Mouse (Mus musculus) kidney, postnatal 0 days (tissue): ENCODE measurements around the gene Vwf. TPM values are rescaled to one million over a fixed set of nuclear protein-coding genes. Genes with fewer than 3 reads are reported as not detected.

Experiments used
- ATAC-seq: fragments of 200-750 bp; cut with Nextera tagmentation; replicated peaks from 2 replicates; pipeline ENCODE4 v1.8.0; 2017; ENCODE audit warnings: low read depth, moderate number of reproducible peaks, moderate TSS enrichment, moderate library complexity; ENCODE audit not compliant: low FRiP score
- DNase-seq: peaks from one replicate; pipeline ENCODE4 v3.0.0-alpha.2; 2016; ENCODE audit warnings: low spot score
- H3K27ac ChIP-seq: fragments of 300-500 bp; sonication (generic); 2 replicates; pipeline ENCODE4 v1.5.1; 2014; ENCODE audit warnings: mild to moderate bottlenecking
- H3K27me3 ChIP-seq: fragments of 300-500 bp; sonication (generic); 2 replicates; pipeline ENCODE4 v1.6.1; 2014; ENCODE audit warnings: low read length, mixed read lengths; ENCODE audit not compliant: insufficient read depth
- H3K36me3 ChIP-seq: fragments of 300-500 bp; sonication (generic); 2 replicates; pipeline ENCODE4 v1.6.1; 2014; ENCODE audit warnings: low read length, mixed read lengths; ENCODE audit not compliant: insufficient read depth
- H3K4me1 ChIP-seq: fragments of 300-500 bp; sonication (generic); replicated peaks from 2 replicates; pipeline ENCODE4 v1.6.1; 2014; ENCODE audit warnings: antibody characterized with exemption, low read length, mixed read lengths; ENCODE audit not compliant: insufficient read depth
- H3K4me2 ChIP-seq: fragments of 300-500 bp; sonication (generic); 2 replicates; pipeline ENCODE4 v1.6.1; 2014; ENCODE audit warnings: mild to moderate bottlenecking, low read length, moderate library complexity, mixed read lengths
- H3K4me3 ChIP-seq: fragments of 300-500 bp; sonication (generic); replicated peaks from 2 replicates; pipeline ENCODE4 v1.5.1; 2014; ENCODE audit warnings: low read depth, low read length
- H3K9ac ChIP-seq: fragments of 300-500 bp; sonication (generic); 2 replicates; pipeline ENCODE4 v1.6.1; 2014; ENCODE audit warnings: low read depth, low read length
- H3K9me3 ChIP-seq: fragments of 300-500 bp; sonication (generic); replicated peaks from 2 replicates; pipeline ENCODE4 v1.6.1; 2016; ENCODE audit warnings: low read length, inconsistent platforms, mixed read lengths
- CTCF ChIP-seq: IDR thresholded peaks from 2 replicates; pipeline ENCODE4 v1.5.1; 2016; ENCODE audit warnings: antibody characterized with exemption, low read depth, mild to moderate bottlenecking, moderate library complexity
- WGBS: fragments of 180-500 bp; shearing (Covaris S2); extraction: QIAGEN DNeasy Blood & Tissue Kit; methylation state at CpG from one replicate; pipeline ENCODE4 v1.1.7; 2014; 5-methylcytosine and 5-hydroxymethylcytosine counted together
- polyA plus RNA-seq: library from polyadenylated mRNA; unstranded; fragments of >200 nt; fragmentation: Nextera tagmentation; extraction: Ambion mirVana; gene quantifications from 2 replicates; pipeline ENCODE4 v1.2.1, GENCODE M21; 2015

Vwf gene
- polyA plus RNA-seq: 4.5 and 5.1 TPM in 2 replicates

DNA sequence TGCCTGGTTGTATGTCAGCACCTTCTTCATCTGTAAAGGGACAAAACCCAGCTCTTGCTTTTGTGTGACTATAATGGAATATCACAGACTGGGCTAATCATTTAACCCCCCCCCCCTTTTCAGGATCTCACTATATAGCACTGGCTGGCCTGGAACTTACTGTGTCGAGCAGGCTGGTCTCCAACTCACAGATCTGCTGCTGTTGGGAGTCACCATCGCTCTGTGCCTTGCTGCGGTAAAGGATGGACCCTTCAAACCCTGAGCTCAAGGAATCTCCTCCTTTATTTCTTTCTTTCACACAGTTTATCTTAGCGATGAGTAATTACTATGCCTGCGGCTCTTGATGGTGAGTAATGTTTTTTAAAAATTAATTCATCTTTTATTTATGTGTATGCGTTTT, at the start of gene Vwf:
Gene Vwf, plus strand, starts transcription at position 301 of the 400 bp plus-strand sequence.
- DNase-seq (no peak), ATAC-seq (no peak)
- WGBS: 91% methylated on average over 6 of the region's 6 CpGs
- no peak within 1 kb of the TSS for H3K9ac ChIP-seq
- H3K4me3 ChIP-seq: no peak within 1 kb of the TSS
- no peaks in the 10 kb centered on the region for H3K9me3 ChIP-seq
- H3K4me1 ChIP-seq: no peaks in the 10 kb centered on the region
- no peaks in the 10 kb centered on the region for H3K36me3 ChIP-seq
- no peaks in the 10 kb centered on the region for H3K27me3 ChIP-seq
- H3K4me2 ChIP-seq: no peak within 1 kb of the TSS
- H3K27ac ChIP-seq: no peak within 1 kb of the TSS
- TF ChIP-seq CTCF: no peak

DNA sequence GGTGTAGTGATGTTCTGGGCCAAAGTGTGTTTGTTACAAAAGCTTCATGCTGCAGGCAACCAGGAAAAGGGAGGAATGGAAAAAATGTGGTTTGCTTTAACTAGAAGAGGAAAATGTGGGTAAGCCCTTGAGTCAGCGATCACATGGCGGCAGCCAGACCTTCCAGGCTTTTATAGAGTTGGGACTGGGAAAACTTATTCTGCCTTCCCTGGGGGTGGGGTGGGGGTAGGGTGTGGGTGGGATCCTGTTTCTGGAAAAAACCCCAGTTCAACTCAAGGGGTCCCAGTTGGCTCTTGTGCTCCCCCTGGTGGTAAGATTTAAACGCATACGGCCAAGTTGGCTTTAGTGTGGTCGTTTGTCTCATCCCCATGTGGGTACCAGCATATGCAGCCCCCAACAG, 48.5 kb upstream of the Vwf start:
- DNase-seq: peak; percentile 55
- Histone ChIP-seq H3K27me3 (no peaks in the 10 kb centered on the region), H3K36me3 (no peaks in the 10 kb centered on the region), H3K4me2 (no peak overlapping the region), H3K9ac (no peak overlapping the region), H3K4me1 (peaks cover 8% of the 10 kb centered on the region; the same call in 1 of the 2 replicates), H3K4me3 (no peak overlapping the region), H3K27ac (no peak overlapping the region), H3K9me3 (no peaks in the 10 kb centered on the region)
- 31% methylated on average over 5 of the region's 5 CpGs for WGBS
- peak; percentile 74 for TF ChIP-seq CTCF
- ATAC-seq: no peak

DNA sequence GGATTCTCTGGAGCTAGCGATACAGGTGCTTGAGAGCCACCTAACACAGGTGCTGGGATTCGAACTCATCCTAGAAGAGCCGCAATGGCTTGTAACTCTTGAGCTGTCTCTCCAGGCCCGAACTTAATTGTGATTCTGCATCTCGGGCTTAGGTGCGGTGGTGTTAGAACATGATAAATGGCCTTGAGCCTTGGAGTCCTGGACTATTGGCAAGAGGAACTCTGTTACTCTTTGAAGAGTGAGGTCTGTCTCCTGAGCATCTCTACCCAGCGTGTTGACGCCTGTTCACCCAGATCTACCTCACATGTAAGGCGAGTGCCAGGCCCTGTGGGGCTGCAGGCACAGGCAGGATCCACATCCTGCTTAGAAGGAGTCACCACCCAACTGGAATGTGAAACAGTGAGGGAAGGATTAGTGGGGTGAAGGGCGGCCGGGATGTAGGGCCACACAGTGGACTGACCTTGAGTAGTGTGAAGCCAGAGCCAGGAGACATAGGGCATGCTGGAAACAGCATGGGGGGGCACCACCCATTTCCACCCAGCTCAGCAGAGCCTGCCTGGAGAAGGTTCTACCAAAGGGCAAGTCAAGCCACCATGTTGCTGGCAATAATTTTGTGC, 43.3 kb upstream of the Vwf start:
- Histone ChIP-seq H3K4me2 (no peak overlapping the region), H3K36me3 (no peaks in the 10 kb centered on the region), H3K9ac (no peak overlapping the region), H3K27me3 (no peaks in the 10 kb centered on the region), H3K9me3 (no peaks in the 10 kb centered on the region), H3K27ac (no peak overlapping the region), H3K4me1 (no peaks in the 10 kb centered on the region), H3K4me3 (no peak overlapping the region)
- no peak for DNase-seq
- 88% methylated on average over 11 of the region's 11 CpGs for WGBS
- no peak for TF ChIP-seq CTCF
- ATAC-seq: no peak

DNA sequence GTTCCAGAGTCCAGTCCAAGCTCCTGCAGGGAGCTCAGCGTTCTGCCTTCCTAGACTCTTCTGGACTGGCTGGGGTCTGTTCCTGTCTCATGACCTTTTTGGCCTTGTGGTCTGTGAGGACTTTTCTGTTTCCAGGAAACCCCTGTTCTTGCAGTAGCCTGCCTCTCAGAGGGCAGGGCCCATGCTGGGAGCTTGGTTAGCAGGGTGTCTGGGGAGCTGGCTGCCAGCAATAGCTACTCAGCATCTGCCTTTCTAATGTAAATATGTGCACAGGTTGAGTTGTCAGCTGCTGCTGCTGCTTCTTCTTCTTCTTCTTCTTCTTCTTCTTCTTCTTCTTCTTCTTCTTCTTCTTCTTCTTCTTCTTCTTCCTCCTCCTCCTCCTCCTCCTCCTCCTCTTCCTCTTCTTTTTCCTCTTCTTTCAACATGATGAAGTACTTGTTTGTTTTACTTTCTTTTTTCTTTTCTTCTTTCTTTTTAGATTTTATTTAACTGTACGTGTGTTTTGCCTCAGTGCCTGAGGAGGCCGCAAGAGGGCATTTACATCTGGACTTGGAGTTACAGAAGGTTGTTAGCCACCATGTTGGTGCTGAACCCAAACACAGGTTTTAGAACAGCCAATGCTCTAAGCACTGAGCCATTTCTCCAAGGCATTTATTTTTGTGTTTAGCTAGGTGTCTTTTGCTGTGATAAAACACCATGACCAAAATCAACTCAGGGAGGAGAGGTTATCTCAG, 41.8 kb upstream of the Vwf start:
- 0 out of 2 replicates have a peak, but pooled peaks have one; percentile 9 for TF ChIP-seq CTCF
- no peaks in the 10 kb centered on the region for H3K4me1 ChIP-seq
- no peak for ATAC-seq
- H3K36me3 ChIP-seq: no peaks in the 10 kb centered on the region
- no peak overlapping the region for H3K4me2 ChIP-seq
- H3K9me3 ChIP-seq: no peaks in the 10 kb centered on the region
- H3K4me3 ChIP-seq: no peak overlapping the region
- no peaks in the 10 kb centered on the region for H3K27me3 ChIP-seq
- H3K9ac ChIP-seq: no peak overlapping the region
- no peak overlapping the region for H3K27ac ChIP-seq
- WGBS: 49% methylated on average over 3 of the region's 3 CpGs
- no peak for DNase-seq

DNA sequence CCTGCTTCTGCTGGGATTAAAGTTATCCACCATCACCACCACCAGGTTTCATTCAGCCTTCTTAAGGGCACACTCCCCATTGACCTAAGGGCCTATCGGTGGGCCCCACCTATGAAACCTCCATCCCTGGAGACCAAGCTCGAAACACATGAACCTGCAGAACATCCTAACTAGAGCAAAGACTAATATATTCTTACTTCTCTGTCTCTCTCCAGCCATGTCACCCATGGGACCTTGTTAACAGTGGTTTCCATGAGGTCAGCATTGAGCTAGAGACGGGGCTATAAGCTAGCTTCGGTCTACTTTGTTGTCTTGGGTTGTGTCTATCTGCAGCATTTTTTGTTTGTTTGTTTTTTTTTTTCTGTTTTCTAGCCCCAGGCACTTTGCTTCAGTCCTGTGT, 40.1 kb upstream of the Vwf start:
- ATAC-seq: no peak
- DNase-seq: no peak
- WGBS: 95% methylated on average over 4 of the region's 4 CpGs
- Histone ChIP-seq H3K36me3 (no peaks in the 10 kb centered on the region), H3K27ac (no peak overlapping the region), H3K27me3 (no peaks in the 10 kb centered on the region), H3K9ac (no peak overlapping the region), H3K4me1 (no peaks in the 10 kb centered on the region), H3K9me3 (no peaks in the 10 kb centered on the region), H3K4me2 (no peak overlapping the region), H3K4me3 (no peak overlapping the region)
- TF ChIP-seq CTCF: no peak

DNA sequence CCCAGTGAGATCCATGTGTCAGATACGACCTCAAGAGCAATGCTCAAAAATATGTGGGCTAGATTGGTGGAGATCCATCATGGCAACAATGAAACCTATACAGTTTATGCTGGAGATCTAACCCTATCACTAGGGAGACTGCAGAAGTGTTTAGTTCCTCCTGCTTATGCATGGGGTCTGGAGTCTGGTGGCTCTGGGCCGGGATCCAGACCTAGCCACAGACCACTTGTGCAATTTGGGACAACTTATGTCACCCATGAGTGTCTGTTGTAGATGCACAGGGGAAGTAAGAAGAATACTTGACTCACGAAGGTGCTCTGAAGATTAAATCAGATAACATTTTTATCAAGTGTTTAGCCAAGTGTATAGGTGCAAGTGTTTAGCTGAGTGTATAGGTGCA, 36.8 kb upstream of the Vwf start:
- no peak overlapping the region for H3K4me3 ChIP-seq
- H3K4me1 ChIP-seq: peaks cover 20% of the 10 kb centered on the region; the same call in 1 of the 2 replicates
- TF ChIP-seq CTCF: no peak
- ATAC-seq (no peak), DNase-seq (no peak)
- no peaks in the 10 kb centered on the region for H3K9me3 ChIP-seq
- WGBS: 88% methylated on average over 3 of the region's 3 CpGs
- no peaks in the 10 kb centered on the region for H3K36me3 ChIP-seq
- H3K27ac ChIP-seq: no peak overlapping the region
- no peak overlapping the region for H3K9ac ChIP-seq
- H3K4me2 ChIP-seq: no peak overlapping the region
- H3K27me3 ChIP-seq: no peaks in the 10 kb centered on the region
